23 mouse cellular contexts compared by ENCODE assay signal in genomic region chr1:57325585-57326165, GRCm38 (mm10). TPM values are rescaled to one million over a fixed set of nuclear protein-coding genes. Genes with fewer than 3 reads are reported as not detected.
DNase-seq lines count a peak whose midpoint lies in the region; ATAC-seq lines count a peak whose summit lies in the region.
"Had no signal": no experiment of that assay in that cellular context is flagged by ENCODE, and none has a peak within 500 bp of the region (broad histone marks: within the 10 kb centered on the region; RNA-seq: fewer than 3 reads in every experiment).

No protein-coding gene starts in this region.

- peaks cover 16% of the 10 kb centered on the region for H3K4me1 ChIP-seq in forebrain, embryonic 12.5 days
- peaks cover 25% of the 10 kb centered on the region for H3K4me1 ChIP-seq in forebrain, embryonic 16.5 days (replicated peaks; ENCODE audit: control insufficient read depth, insufficient read depth, low read length)
- H3K4me1 ChIP-seq in midbrain, embryonic 11.5 days (ENCODE audit: control insufficient read depth, insufficient read depth, low read length): no peaks in the 10 kb centered on the region
- H3K4me1 ChIP-seq in midbrain, embryonic 15.5 days: no peaks in the 10 kb centered on the region
- no peaks in the 10 kb centered on the region for H3K4me1 ChIP-seq in heart, embryonic 10.5 days
- H3K4me1 ChIP-seq: hindbrain, embryonic 12.5 days; hindbrain, embryonic 15.5 days; intestine, embryonic 15.5 days had no signal

- H3K9ac ChIP-seq in forebrain, embryonic 12.5 days: no peak overlapping the region
- no peak overlapping the region for H3K9ac ChIP-seq in forebrain, embryonic 16.5 days (replicated peaks; ENCODE audit: low read depth, low read length)
- H3K9ac ChIP-seq in midbrain, embryonic 11.5 days (ENCODE audit: low read length): no peak overlapping the region
- no peak overlapping the region for H3K9ac ChIP-seq in midbrain, embryonic 15.5 days
- H3K9ac ChIP-seq: forebrain, postnatal 0 days; hindbrain, embryonic 12.5 days; hindbrain, embryonic 15.5 days; intestine, embryonic 15.5 days had no signal

- peak; percentile 79 for DNase-seq in midbrain, embryonic 11.5 days (ENCODE audit: low spot score, missing footprints)
- DNase-seq in hindlimb bud, embryonic 11.5 days (ENCODE audit: extremely low spot score, low read depth, low spot score): peak; percentile 31
- no peak for DNase-seq in adrenal gland, postnatal 10 days
- DNase-seq in heart, embryonic 10.5 days (ENCODE audit: low spot score): no peak
- no peak for DNase-seq in natural killer cell, adult 2 months (ENCODE audit: low spot score in 2 of 2)
- DNase-seq: adrenal gland, adult 2 months; adrenal gland, postnatal 25 days; B cell, adult 2 months; cerebellum, adult 18-20 months; cerebellum, adult 9-10 months; cerebellum, postnatal 14 days; forebrain, postnatal 0 days; gastrocnemius, postnatal 10 days; gastrocnemius, postnatal 36 days; heart, adult 2 months had no signal

- no peaks in the 10 kb centered on the region for H3K9me3 ChIP-seq in forebrain, embryonic 12.5 days
- H3K9me3 ChIP-seq in forebrain, embryonic 16.5 days (ENCODE audit: control insufficient read depth, low read length): no peaks in the 10 kb centered on the region
- no peaks in the 10 kb centered on the region for H3K9me3 ChIP-seq in midbrain, embryonic 11.5 days (ENCODE audit: control insufficient read depth, low read length)
- H3K9me3 ChIP-seq in midbrain, embryonic 15.5 days: no peaks in the 10 kb centered on the region
- H3K9me3 ChIP-seq in heart, embryonic 10.5 days: no peaks in the 10 kb centered on the region
- H3K9me3 ChIP-seq: forebrain, embryonic 10.5 days; hindbrain, embryonic 12.5 days; hindbrain, embryonic 15.5 days; intestine, embryonic 15.5 days had no signal

- H3K4me3 ChIP-seq in forebrain, embryonic 12.5 days (replicated peaks): no peak overlapping the region
- no peak overlapping the region for H3K4me3 ChIP-seq in forebrain, embryonic 16.5 days (replicated peaks; ENCODE audit: low read length)
- H3K4me3 ChIP-seq in midbrain, embryonic 11.5 days (ENCODE audit: low read depth, low read length): no peak overlapping the region
- H3K4me3 ChIP-seq in midbrain, embryonic 15.5 days: no peak overlapping the region
- no peak overlapping the region for H3K4me3 ChIP-seq in heart, embryonic 10.5 days
- H3K4me3 ChIP-seq: forebrain, embryonic 10.5 days; heart, adult 2 months; hindbrain, embryonic 12.5 days; hindbrain, embryonic 15.5 days; intestine, embryonic 15.5 days had no signal

- H3K27ac ChIP-seq in forebrain, embryonic 12.5 days: no peak overlapping the region
- H3K27ac ChIP-seq in forebrain, embryonic 16.5 days (ENCODE audit: low read length): no peak overlapping the region
- no peak overlapping the region for H3K27ac ChIP-seq in midbrain, embryonic 11.5 days (ENCODE audit: low read depth, low read length)
- no peak overlapping the region for H3K27ac ChIP-seq in midbrain, embryonic 15.5 days
- H3K27ac ChIP-seq in heart, embryonic 10.5 days: no peak overlapping the region
- H3K27ac ChIP-seq: forebrain, embryonic 10.5 days; heart, adult 2 months; hindbrain, embryonic 12.5 days; hindbrain, embryonic 15.5 days; intestine, embryonic 15.5 days had no signal

- ATAC-seq in forebrain, embryonic 12.5 days (ENCODE audit: low FRiP score): peak; percentile 28; the same call in 1 of the 2 replicates
- no peak for ATAC-seq in forebrain, embryonic 16.5 days
- no peak for ATAC-seq in midbrain, embryonic 11.5 days (ENCODE audit: low FRiP score)
- ATAC-seq in midbrain, embryonic 15.5 days (replicated peaks): no peak
- ATAC-seq: forebrain, postnatal 0 days; intestine, embryonic 15.5 days had no signal

- H3K36me3 ChIP-seq in forebrain, embryonic 12.5 days (replicated peaks): no peaks in the 10 kb centered on the region
- H3K36me3 ChIP-seq in forebrain, embryonic 16.5 days (ENCODE audit: control insufficient read depth, insufficient read depth): no peaks in the 10 kb centered on the region
- H3K36me3 ChIP-seq in midbrain, embryonic 11.5 days (ENCODE audit: control insufficient read depth, insufficient read depth, low read length): no peaks in the 10 kb centered on the region
- no peaks in the 10 kb centered on the region for H3K36me3 ChIP-seq in midbrain, embryonic 15.5 days (replicated peaks)
- H3K36me3 ChIP-seq in heart, embryonic 10.5 days: no peaks in the 10 kb centered on the region
- H3K36me3 ChIP-seq: forebrain, embryonic 10.5 days; hindbrain, embryonic 12.5 days; hindbrain, embryonic 15.5 days; intestine, embryonic 15.5 days had no signal

- 44% methylated on average over 6 of the region's 6 CpGs for WGBS in forebrain, embryonic 12.5 days
- 20% methylated on average over 6 of the region's 6 CpGs for WGBS in forebrain, embryonic 16.5 days
- WGBS in midbrain, embryonic 11.5 days: 72% methylated on average over 6 of the region's 6 CpGs
- 62% methylated on average over 6 of the region's 6 CpGs for WGBS in midbrain, embryonic 15.5 days
- 77% methylated on average over 6 of the region's 6 CpGs for WGBS in heart, embryonic 10.5 days

- H3K27me3 ChIP-seq in forebrain, embryonic 12.5 days: no peaks in the 10 kb centered on the region
- H3K27me3 ChIP-seq in forebrain, embryonic 16.5 days (replicated peaks; ENCODE audit: control insufficient read depth, insufficient read depth, low read length): no peaks in the 10 kb centered on the region
- H3K27me3 ChIP-seq in midbrain, embryonic 11.5 days (ENCODE audit: control insufficient read depth, insufficient read depth, low read length): no peaks in the 10 kb centered on the region
- no peaks in the 10 kb centered on the region for H3K27me3 ChIP-seq in midbrain, embryonic 15.5 days (replicated peaks)
- no peaks in the 10 kb centered on the region for H3K27me3 ChIP-seq in heart, embryonic 10.5 days (ENCODE audit: insufficient read depth, poor library complexity, severe bottlenecking)
- H3K27me3 ChIP-seq: hindbrain, embryonic 12.5 days; hindbrain, embryonic 15.5 days; intestine, embryonic 15.5 days had no signal

- H3K4me2 ChIP-seq in forebrain, embryonic 12.5 days: no peak overlapping the region
- H3K4me2 ChIP-seq in forebrain, embryonic 16.5 days (ENCODE audit: low read length): no peak overlapping the region
- H3K4me2 ChIP-seq in midbrain, embryonic 11.5 days: no peak overlapping the region
- no peak overlapping the region for H3K4me2 ChIP-seq in midbrain, embryonic 15.5 days
- H3K4me2 ChIP-seq: heart, embryonic 11.5 days; hindbrain, embryonic 12.5 days; hindbrain, embryonic 15.5 days; intestine, embryonic 15.5 days had no signal

RNA-seq across cellular contexts. Expression of gene 1700066M21Rik, which starts 51.7 kb away (rescaled TPM):
- polyA plus RNA-seq in forebrain, embryonic 12.5 days (2016; fragmentation: Nextera tagmentation; extraction: Ambion mirVana): 16.3 and 16.6 TPM in 2 replicates
- polyA plus RNA-seq in forebrain, embryonic 16.5 days (2015; fragmentation: Nextera tagmentation; extraction: Ambion mirVana): 32.6 and 40.8 TPM in 2 replicates
- polyA plus RNA-seq in midbrain, embryonic 11.5 days (2014; fragmentation: Nextera tagmentation; extraction: Ambion mirVana): 12.0 and 13.4 TPM in 2 replicates
- 16.8 and 17.3 TPM in 2 replicates for polyA plus RNA-seq in midbrain, embryonic 15.5 days (2015; fragmentation: Nextera tagmentation; extraction: Ambion mirVana)
- 1 to 10 TPM; 5.6 to 7.1 TPM for total RNA-seq in adrenal gland, postnatal 10 days (2021)
- 8.5 and 8.9 TPM in 2 replicates for polyA plus RNA-seq in heart, embryonic 10.5 days (2016; fragmentation: Nextera tagmentation; extraction: Ambion mirVana)

Comparison
In these comparisons a context has a peak if more than half of its experiments do, and no peak if none do; other contexts are left out.
1. DNase-seq: peak in midbrain, embryonic 11.5 days (single experiment) and hindlimb bud, embryonic 11.5 days (single experiment); none in adrenal gland, postnatal 10 days (single experiment), heart, embryonic 10.5 days (single experiment) and natural killer cell, adult 2 months (0 of 2).